Mouse (Mus musculus): ENCODE data around the gene Kirrel3. TPM values are rescaled to one million over a fixed set of nuclear protein-coding genes. Genes with fewer than 3 reads are reported as not detected.

Kirrel3 gene
- polyA plus RNA-seq (2012; rRNA removed) = 0.02 and 0.04 TPM in 2 replicates

GRCm38 (mm10) chr9:34485759-34486431 lies at the start of gene Kirrel3:
TSS of gene Kirrel3 (plus strand) at chr9:34485894.

